ENCODE assay signal across 8 mouse cellular contexts in genomic region chr17:13504827-13505268, GRCm38 (mm10).
A peak's percentile ranks its signal among the peaks of the same experiment; 100 is the strongest.
DNase-seq lines count a peak whose midpoint lies in the region; ATAC-seq lines count a peak whose summit lies in the region.
"Not testable (repeated sequence)": the region's sequence is repeated elsewhere in the genome, so short reads cannot be mapped to it uniquely, and the experiment has no call there.

No protein-coding gene starts in this region.

- intact Hi-C loops in left cerebral cortex, postnatal 4 days (cut with DNase I), result not testable (repeated sequence)

- not testable (repeated sequence) for H3K4me3 ChIP-seq in embryonic facial prominence, embryonic 11.5 days (ENCODE audit: low read depth, low read length); forebrain, embryonic 16.5 days (replicated peaks; ENCODE audit: low read length); intestine, embryonic 14.5 days (ENCODE audit: low read depth, low read length); midbrain, embryonic 16.5 days (ENCODE audit: low read depth, low read length)

- not testable (repeated sequence) for H3K27ac ChIP-seq in embryonic facial prominence, embryonic 11.5 days (replicated peaks; ENCODE audit: low read depth, low read length)
- peak overlapping the region; percentile 75 for H3K27ac ChIP-seq in forebrain, embryonic 16.5 days (ENCODE audit: low read length)
- 0 out of 2 replicates have a peak overlapping the region, but pooled peaks have one; percentile 47 for H3K27ac ChIP-seq in intestine, embryonic 14.5 days (ENCODE audit: low read depth)
- H3K27ac ChIP-seq in midbrain, embryonic 16.5 days (ENCODE audit: low read length), result peak overlapping the region; percentile 63

- not testable (repeated sequence) for H3K9me3 ChIP-seq in embryonic facial prominence, embryonic 11.5 days (replicated peaks; ENCODE audit: control insufficient read depth, low read length); forebrain, embryonic 16.5 days (ENCODE audit: control insufficient read depth, low read length); intestine, embryonic 14.5 days (ENCODE audit: control insufficient read depth, low read length); midbrain, embryonic 16.5 days (replicated peaks; ENCODE audit: control insufficient read depth, low read length, poor library complexity, severe bottlenecking)

- peak; percentile 30 for DNase-seq in MN1 (ENCODE audit: low spot score)
- DNase-seq in embryonic facial prominence, embryonic 11.5 days (ENCODE audit: low spot score), result peak; percentile 21
- DNase-seq in intestine, embryonic 14.5 days (ENCODE audit: low spot score), result peak; percentile 67
- DNase-seq in left cerebral cortex, postnatal 4 days, result peak; percentile 84
- peak; percentile 50 for DNase-seq in lung, postnatal 10 days
- peak; percentile 71 for DNase-seq in right cerebral cortex, postnatal 4 days

- H3K36me3 ChIP-seq in embryonic facial prominence, embryonic 11.5 days (replicated peaks; ENCODE audit: control insufficient read depth, insufficient read depth, low read depth, low read length); forebrain, embryonic 16.5 days (ENCODE audit: control insufficient read depth, insufficient read depth); intestine, embryonic 14.5 days (ENCODE audit: control insufficient read depth, insufficient read depth, low read length); midbrain, embryonic 16.5 days (ENCODE audit: control insufficient read depth, insufficient read depth, low read length): not testable (repeated sequence)

- H3K27me3 ChIP-seq in embryonic facial prominence, embryonic 11.5 days (ENCODE audit: control insufficient read depth, insufficient read depth, low read length); forebrain, embryonic 16.5 days (replicated peaks; ENCODE audit: control insufficient read depth, insufficient read depth, low read length); intestine, embryonic 14.5 days (replicated peaks; ENCODE audit: control insufficient read depth, insufficient read depth, low read length); midbrain, embryonic 16.5 days (ENCODE audit: control insufficient read depth, insufficient read depth, low read depth, low read length): not testable (repeated sequence)

- H3K4me1 ChIP-seq in embryonic facial prominence, embryonic 11.5 days (ENCODE audit: control insufficient read depth, insufficient read depth, low read length); forebrain, embryonic 16.5 days (replicated peaks; ENCODE audit: control insufficient read depth, insufficient read depth, low read length); intestine, embryonic 14.5 days (replicated peaks; ENCODE audit: control insufficient read depth, insufficient read depth, low read length); midbrain, embryonic 16.5 days (ENCODE audit: control insufficient read depth, insufficient read depth, low read length): not testable (repeated sequence)

- not testable (repeated sequence) for H3K9ac ChIP-seq in embryonic facial prominence, embryonic 11.5 days (replicated peaks; ENCODE audit: low read length); forebrain, embryonic 16.5 days (replicated peaks; ENCODE audit: low read depth, low read length); intestine, embryonic 14.5 days (ENCODE audit: low read length); midbrain, embryonic 16.5 days (ENCODE audit: low read depth, low read length)

- H3K4me2 ChIP-seq in embryonic facial prominence, embryonic 11.5 days (ENCODE audit: low read depth, low read length); forebrain, embryonic 16.5 days (ENCODE audit: low read length); intestine, embryonic 14.5 days (ENCODE audit: low read length); midbrain, embryonic 16.5 days (ENCODE audit: low read length): not testable (repeated sequence)

- 59% methylated on average over 8 of the region's 9 CpGs for WGBS in embryonic facial prominence, embryonic 11.5 days
- WGBS in forebrain, embryonic 16.5 days, result 6% methylated on average over 8 of the region's 9 CpGs
- 25% methylated on average over 7 of the region's 9 CpGs for WGBS in intestine, embryonic 14.5 days
- 12% methylated on average over 7 of the region's 9 CpGs for WGBS in midbrain, embryonic 16.5 days

- peak; percentile 82 for ATAC-seq in embryonic facial prominence, embryonic 11.5 days (replicated peaks; ENCODE audit: insufficient number of reproducible peaks, low FRiP score, low TSS enrichment, low read depth)
- peak; percentile 96 for ATAC-seq in forebrain, embryonic 16.5 days
- peak; percentile 82 for ATAC-seq in intestine, embryonic 14.5 days (replicated peaks; ENCODE audit: low FRiP score, low TSS enrichment, low read depth)
- ATAC-seq in midbrain, embryonic 16.5 days, result peak; percentile 89

Comparison
In these comparisons a context has a peak if more than half of its experiments do, and no peak if none do; other contexts are left out.
1. DNase-seq: peak in every context shown above with its lines; median percentile 84 in left cerebral cortex, postnatal 4 days; 71 in right cerebral cortex, postnatal 4 days; 67 in intestine, embryonic 14.5 days; 50 in lung, postnatal 10 days; 30 in MN1; 21 in embryonic facial prominence, embryonic 11.5 days.